Mouse (Mus musculus) embryonic facial prominence, embryonic 15.5 days (tissue): ENCODE results near the gene Smyd1. TPM values are rescaled to one million over a fixed set of nuclear protein-coding genes. Genes with fewer than 3 reads are reported as not detected.

Experiments
- ATAC-seq: fragments of 200-750 bp; cut with Nextera tagmentation; 2 replicates; pipeline ENCODE4 v1.8.0; 2017; ENCODE audit warnings: low read depth, moderate TSS enrichment; ENCODE audit not compliant: insufficient number of reproducible peaks, low FRiP score, low TSS enrichment
- H3K27ac ChIP-seq: fragments of 300-500 bp; sonication (generic); replicated peaks from 2 replicates; pipeline ENCODE4 v1.5.1; 2015; ENCODE audit warnings: mild to moderate bottlenecking, inconsistent platforms
- H3K27me3 ChIP-seq: fragments of 300-500 bp; sonication (generic); 2 replicates; pipeline ENCODE4 v1.6.1; 2015; ENCODE audit warnings: inconsistent platforms
- H3K36me3 ChIP-seq: fragments of 300-500 bp; sonication (generic); 2 replicates; pipeline ENCODE4 v1.6.1; 2015; ENCODE audit warnings: mild to moderate bottlenecking, inconsistent platforms
- H3K4me1 ChIP-seq: fragments of 300-500 bp; sonication (generic); 2 replicates; pipeline ENCODE4 v1.6.1; 2015; ENCODE audit warnings: inconsistent platforms
- H3K4me2 ChIP-seq: fragments of 300-500 bp; sonication (generic); replicated peaks from 2 replicates; pipeline ENCODE4 v1.6.1; 2015; ENCODE audit warnings: mild to moderate bottlenecking, inconsistent platforms
- H3K4me3 ChIP-seq: fragments of 300-500 bp; sonication (generic); replicated peaks from 2 replicates; pipeline ENCODE4 v1.5.1; 2015; ENCODE audit warnings: mild to moderate bottlenecking, inconsistent platforms
- H3K9ac ChIP-seq: fragments of 300-500 bp; sonication (generic); 2 replicates; pipeline ENCODE4 v1.6.1; 2015; ENCODE audit warnings: inconsistent platforms
- H3K9me3 ChIP-seq: fragments of 300-500 bp; sonication (generic); replicated peaks from 2 replicates; pipeline ENCODE4 v1.6.1; 2016; ENCODE audit warnings: inconsistent platforms
- WGBS: fragments of 180-500 bp; shearing (Covaris S2); methylation state at CpG from one replicate; pipeline ENCODE4 v1.1.7; 2015; 5-methylcytosine and 5-hydroxymethylcytosine counted together
- polyA plus RNA-seq: library from polyadenylated mRNA; unstranded; fragments of >200 nt; fragmentation: Nextera tagmentation; extraction: Ambion mirVana; gene quantifications from 2 replicates; pipeline ENCODE4 v1.2.1, GENCODE M21; 2015

The Smyd1 gene
- polyA plus RNA-seq, 1 experiment from 2014 or later = 12.6 TPM

GRCm38 (mm10) chr6:71203674-71204073, 118.4 kb downstream of the Smyd1 start:
- Histone ChIP-seq H3K4me1 (no peaks in the 10 kb centered on the region), H3K4me3 (no peak overlapping the region), H3K9ac (no peak overlapping the region), H3K36me3 (no peaks in the 10 kb centered on the region), H3K9me3 (no peaks in the 10 kb centered on the region), H3K27ac (no peak overlapping the region), H3K4me2 (no peak overlapping the region), H3K27me3 (no peaks in the 10 kb centered on the region)
- no peak for ATAC-seq
- WGBS = 78% methylated on average over 5 of the region's 5 CpGs

DNA sequence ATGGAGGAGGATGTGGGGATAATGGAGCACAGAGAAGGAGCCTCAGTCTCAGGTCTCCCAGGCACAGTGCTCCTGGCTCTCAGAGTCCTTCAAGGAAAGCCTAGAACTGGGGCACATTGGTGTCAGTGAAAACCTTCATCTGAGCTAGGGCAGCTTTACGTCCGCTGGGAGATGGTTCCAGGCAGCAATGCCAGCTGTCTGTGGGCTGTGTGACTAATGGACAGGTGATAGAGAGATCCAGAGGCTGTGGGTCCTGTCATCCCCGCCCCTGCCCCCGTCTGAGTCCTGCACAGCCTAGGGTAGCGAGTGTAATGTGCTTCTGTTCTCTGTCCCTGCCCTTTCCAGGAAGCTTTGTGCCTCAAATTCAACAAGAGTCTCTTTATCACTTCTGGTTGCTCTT, 120.1 kb downstream of the Smyd1 start:
- Histone ChIP-seq H3K4me3 (no peak overlapping the region), H3K9ac (no peak overlapping the region), H3K36me3 (no peaks in the 10 kb centered on the region), H3K9me3 (no peaks in the 10 kb centered on the region), H3K4me2 (no peak overlapping the region), H3K27me3 (no peaks in the 10 kb centered on the region), H3K4me1 (no peaks in the 10 kb centered on the region), H3K27ac (no peak overlapping the region)
- ATAC-seq = no peak
- WGBS = 56% methylated on average over 5 of the region's 5 CpGs

DNA sequence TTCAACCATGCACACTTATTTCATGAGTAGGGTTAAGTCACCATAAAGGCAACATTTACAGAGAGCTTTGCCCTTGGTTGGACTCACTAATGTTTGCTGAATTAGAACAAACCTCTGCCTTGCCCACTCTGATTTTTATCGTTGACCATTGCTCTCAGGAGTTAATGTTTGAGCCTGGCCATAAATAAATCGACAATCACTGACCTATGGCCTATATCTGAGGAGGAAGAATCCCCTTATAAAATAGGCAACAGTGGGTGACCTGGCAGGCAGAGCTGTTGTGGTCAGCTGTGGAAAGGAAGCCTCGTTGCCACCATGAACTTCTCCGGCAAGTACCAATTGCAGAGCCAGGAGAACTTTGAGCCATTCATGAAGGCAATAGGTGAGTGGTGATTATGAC, 122.4 kb downstream of the Smyd1 start, which contains the start of gene Fabp1:
TSS of gene Fabp1 (plus strand) at position 216 of the 400 bp plus-strand sequence.
- no peaks in the 10 kb centered on the region for H3K36me3 ChIP-seq
- H3K27me3 ChIP-seq = no peaks in the 10 kb centered on the region
- no peak within 1 kb of the TSS for H3K4me2 ChIP-seq
- no peak within 1 kb of the TSS for H3K27ac ChIP-seq
- 81% methylated on average over 4 of the region's 4 CpGs for WGBS
- H3K9me3 ChIP-seq = no peaks in the 10 kb centered on the region
- no peaks in the 10 kb centered on the region for H3K4me1 ChIP-seq
- H3K4me3 ChIP-seq = no peak within 1 kb of the TSS
- no peak within 1 kb of the TSS for H3K9ac ChIP-seq
- no peak for ATAC-seq

- Histone ChIP-seq H3K4me2 (no peak overlapping the region), H3K27me3 (no peaks in the 10 kb centered on the region), H3K27ac (no peak overlapping the region), H3K4me3 (no peak overlapping the region), H3K36me3 (no peaks in the 10 kb centered on the region), H3K4me1 (no peaks in the 10 kb centered on the region), H3K9ac (no peak overlapping the region), H3K9me3 (no peaks in the 10 kb centered on the region)
- WGBS = 82% methylated on average over 13 of the region's 13 CpGs
- ATAC-seq = no peak
These were observed 124.1 kb downstream of the Smyd1 start for GRCm38 (mm10) chr6:71197636-71198535.

GRCm38 (mm10) chr6:71196107-71196506, 125.9 kb downstream of the Smyd1 start:
- Histone ChIP-seq H3K4me3 (no peak overlapping the region), H3K27me3 (no peaks in the 10 kb centered on the region), H3K4me2 (no peak overlapping the region), H3K27ac (no peak overlapping the region), H3K4me1 (no peaks in the 10 kb centered on the region), H3K9me3 (no peaks in the 10 kb centered on the region), H3K36me3 (no peaks in the 10 kb centered on the region), H3K9ac (no peak overlapping the region)
- ATAC-seq = no peak

GRCm38 (mm10) chr6:71193151-71193740, 128.8 kb downstream of the Smyd1 start:
- Histone ChIP-seq H3K4me3 (no peak overlapping the region), H3K27ac (no peak overlapping the region), H3K4me1 (no peaks in the 10 kb centered on the region), H3K4me2 (no peak overlapping the region), H3K36me3 (no peaks in the 10 kb centered on the region), H3K9me3 (no peaks in the 10 kb centered on the region), H3K9ac (no peak overlapping the region), H3K27me3 (no peaks in the 10 kb centered on the region)
- WGBS = 76% methylated on average over 6 of the region's 6 CpGs
- ATAC-seq = no peak

DNA sequence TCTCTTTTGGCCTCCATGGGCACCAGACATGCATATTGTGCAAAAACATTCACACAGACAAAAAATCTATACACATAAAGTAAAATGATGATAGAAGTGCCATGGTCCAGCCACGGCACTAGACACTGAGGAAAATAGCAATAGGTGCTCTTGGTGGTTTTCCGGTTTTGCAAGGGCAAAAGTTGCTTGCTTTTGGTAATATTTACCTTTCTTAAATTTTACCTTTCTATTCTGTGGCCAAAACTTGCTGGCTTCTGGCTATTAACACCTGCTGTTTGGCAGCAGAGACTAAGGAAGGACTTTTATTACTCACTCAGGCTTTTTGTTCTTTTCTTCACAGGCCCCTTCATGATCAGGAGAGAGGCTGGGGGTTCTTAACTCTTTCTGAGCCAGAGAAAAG, 131.5 kb downstream of the Smyd1 start:
- Histone ChIP-seq H3K4me3 (no peak overlapping the region), H3K27me3 (no peaks in the 10 kb centered on the region), H3K9me3 (no peaks in the 10 kb centered on the region), H3K36me3 (no peaks in the 10 kb centered on the region), H3K4me1 (no peaks in the 10 kb centered on the region), H3K27ac (no peak overlapping the region), H3K9ac (no peak overlapping the region), H3K4me2 (no peak overlapping the region)
- no peak for ATAC-seq
- 90% methylated on average over 2 of the region's 2 CpGs for WGBS

DNA sequence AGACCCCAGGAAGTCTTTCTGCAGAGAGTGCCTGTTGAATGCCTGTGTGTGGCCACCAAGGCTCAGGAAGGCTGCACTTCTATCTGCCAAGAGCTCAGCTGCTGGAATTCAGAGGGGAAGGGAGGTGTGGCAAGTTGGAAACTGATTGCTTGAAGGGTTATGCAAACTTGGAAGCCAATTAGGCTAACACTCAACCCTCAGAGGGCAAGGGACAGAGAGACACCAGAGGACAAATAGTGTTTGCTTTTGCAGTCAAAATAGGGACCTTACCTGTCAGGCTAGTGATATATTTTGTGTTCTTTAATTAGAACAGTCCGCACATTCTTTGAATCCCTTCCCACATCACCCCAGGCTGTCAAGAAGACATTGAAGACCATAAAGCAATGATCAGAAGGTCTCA, 132.5 kb downstream of the Smyd1 start:
- H3K4me3 ChIP-seq = no peak overlapping the region
- no peak for ATAC-seq
- no peak overlapping the region for H3K4me2 ChIP-seq
- H3K9me3 ChIP-seq = no peaks in the 10 kb centered on the region
- no peak overlapping the region for H3K27ac ChIP-seq
- WGBS = 55% methylated on average over 1 of the region's 1 CpGs
- H3K27me3 ChIP-seq = no peaks in the 10 kb centered on the region
- H3K9ac ChIP-seq = no peak overlapping the region
- no peaks in the 10 kb centered on the region for H3K36me3 ChIP-seq
- no peaks in the 10 kb centered on the region for H3K4me1 ChIP-seq

GRCm38 (mm10) chr6:71184941-71185604, 137.0 kb downstream of the Smyd1 start:
- no peak for ATAC-seq
- WGBS = 80% methylated on average over 7 of the region's 7 CpGs
- Histone ChIP-seq H3K4me1 (no peaks in the 10 kb centered on the region), H3K9ac (no peak overlapping the region), H3K9me3 (no peaks in the 10 kb centered on the region), H3K36me3 (no peaks in the 10 kb centered on the region), H3K4me3 (no peak overlapping the region), H3K27ac (no peak overlapping the region), H3K27me3 (no peaks in the 10 kb centered on the region), H3K4me2 (no peak overlapping the region)

- H3K4me1 ChIP-seq = no peaks in the 10 kb centered on the region
- H3K4me3 ChIP-seq = no peak overlapping the region
- no peak overlapping the region for H3K9ac ChIP-seq
- WGBS = 85% methylated on average over 1 of the region's 1 CpGs
- no peaks in the 10 kb centered on the region for H3K27me3 ChIP-seq
- ATAC-seq = no peak
- no peaks in the 10 kb centered on the region for H3K36me3 ChIP-seq
- no peak overlapping the region for H3K4me2 ChIP-seq
- no peaks in the 10 kb centered on the region for H3K9me3 ChIP-seq
- no peak overlapping the region for H3K27ac ChIP-seq
These were observed 141.4 kb downstream of the Smyd1 start for GRCm38 (mm10) chr6:71180596-71180995.

GRCm38 (mm10) chr6:71172812-71173580, 149.0 kb downstream of the Smyd1 start:
- ATAC-seq = no peak
- Histone ChIP-seq H3K4me2 (no peak overlapping the region), H3K4me1 (no peaks in the 10 kb centered on the region), H3K4me3 (no peak overlapping the region), H3K9me3 (no peaks in the 10 kb centered on the region), H3K27ac (no peak overlapping the region), H3K36me3 (no peaks in the 10 kb centered on the region), H3K27me3 (no peaks in the 10 kb centered on the region), H3K9ac (no peak overlapping the region)
- 91% methylated on average over 10 of the region's 10 CpGs for WGBS
